Mouse (Mus musculus): ENCODE data around the gene Fkbp15. TPM values are rescaled to one million over a fixed set of nuclear protein-coding genes. Genes with fewer than 3 reads are reported as not detected.
A peak's percentile ranks its signal among the peaks of the same experiment; 100 is the strongest.

The Fkbp15 gene
- polyA plus RNA-seq, 1 experiment = 26.4 TPM

- Histone ChIP-seq H3K4me3 (replicated peaks; ENCODE audit: insufficient read depth, low read depth, low read length) (peak overlapping the region; percentile 67), H3K27me3 (ENCODE audit: control insufficient read depth, insufficient read depth, low read length) (no peaks in the 10 kb centered on the region), H3K4me1 (ENCODE audit: control insufficient read depth, insufficient read depth, low read length) (no peaks in the 10 kb centered on the region), H3K27ac (ENCODE audit: insufficient read depth, low read length) (no peak overlapping the region)
- DNase-seq = no peak
- no peak for TF ChIP-seq CTCF (IDR thresholded peaks at IDR 0.05; ENCODE audit: borderline replicate concordance, insufficient read depth, low read depth, low read length)
- no peak for TF ChIP-seq POLR2A (IDR thresholded peaks at IDR 0.05; ENCODE audit: borderline replicate concordance, insufficient read depth, low read length)
- 38% methylated on average over 7 of the region's 7 CpGs for WGBS
Measured at GRCm38 (mm10) chr4:62359256-62359775, 1.0 kb downstream of the Fkbp15 start.

DNA sequence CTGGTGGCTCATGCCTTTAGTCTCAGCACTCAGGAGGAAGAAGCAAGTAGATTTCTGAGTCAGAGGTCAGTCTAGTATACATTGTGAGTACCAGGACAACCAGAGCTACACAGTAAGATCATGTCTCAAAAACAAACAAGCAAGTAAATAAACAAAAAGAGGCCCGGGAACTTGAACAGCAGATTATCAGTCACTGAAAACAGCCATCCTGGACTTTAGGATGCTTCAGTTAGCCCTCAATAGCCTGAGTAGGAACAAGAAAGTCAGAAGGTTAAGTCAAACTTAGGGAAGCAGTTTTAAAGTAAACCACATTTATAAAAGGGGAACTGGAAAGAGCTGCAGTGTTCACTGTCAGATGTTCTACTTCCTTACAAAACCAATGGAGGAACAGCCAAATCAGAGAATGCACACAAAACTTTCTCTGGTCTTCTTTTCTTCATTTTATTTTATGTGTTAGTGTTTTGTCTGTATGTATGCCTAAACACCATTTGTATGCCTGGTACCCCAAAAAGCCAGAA is 2.7 kb downstream of the Fkbp15 start:
- no peak for TF ChIP-seq CTCF (IDR thresholded peaks at IDR 0.05; ENCODE audit: borderline replicate concordance, insufficient read depth, low read depth, low read length)
- no peak for TF ChIP-seq POLR2A (IDR thresholded peaks at IDR 0.05; ENCODE audit: borderline replicate concordance, insufficient read depth, low read length)
- no peak for DNase-seq
- H3K27me3 ChIP-seq (ENCODE audit: control insufficient read depth, insufficient read depth, low read length) = no peaks in the 10 kb centered on the region
- no peak overlapping the region for H3K27ac ChIP-seq (ENCODE audit: insufficient read depth, low read length)
- no peak overlapping the region for H3K4me3 ChIP-seq (replicated peaks; ENCODE audit: insufficient read depth, low read depth, low read length)
- 97% methylated on average over 1 of the region's 1 CpGs for WGBS
- no peaks in the 10 kb centered on the region for H3K4me1 ChIP-seq (ENCODE audit: control insufficient read depth, insufficient read depth, low read length)

- TF ChIP-seq CTCF (IDR thresholded peaks at IDR 0.05; ENCODE audit: borderline replicate concordance, insufficient read depth, low read depth, low read length) = no peak
- TF ChIP-seq POLR2A (IDR thresholded peaks at IDR 0.05; ENCODE audit: borderline replicate concordance, insufficient read depth, low read length) = no peak
- Histone ChIP-seq H3K27ac (ENCODE audit: insufficient read depth, low read length) (no peak overlapping the region), H3K4me1 (ENCODE audit: control insufficient read depth, insufficient read depth, low read length) (no peaks in the 10 kb centered on the region), H3K27me3 (ENCODE audit: control insufficient read depth, insufficient read depth, low read length) (no peaks in the 10 kb centered on the region), H3K4me3 (replicated peaks; ENCODE audit: insufficient read depth, low read depth, low read length) (no peak overlapping the region)
- WGBS = 97% methylated on average over 2 of the region's 2 CpGs
- no peak for DNase-seq
Measured at GRCm38 (mm10) chr4:62349371-62349770, 11.0 kb downstream of the Fkbp15 start.

- DNase-seq = no peak
- no peaks in the 10 kb centered on the region for H3K27me3 ChIP-seq (ENCODE audit: control insufficient read depth, insufficient read depth, low read length)
- 50% methylated on average over 2 of the region's 2 CpGs for WGBS
- H3K27ac ChIP-seq (ENCODE audit: insufficient read depth, low read length) = no peak overlapping the region
- TF ChIP-seq POLR2A (IDR thresholded peaks at IDR 0.05; ENCODE audit: borderline replicate concordance, insufficient read depth, low read length) = no peak
- TF ChIP-seq CTCF (IDR thresholded peaks at IDR 0.05; ENCODE audit: borderline replicate concordance, insufficient read depth, low read depth, low read length) = no peak
- no peaks in the 10 kb centered on the region for H3K4me1 ChIP-seq (ENCODE audit: control insufficient read depth, insufficient read depth, low read length)
- no peak overlapping the region for H3K4me3 ChIP-seq (replicated peaks; ENCODE audit: insufficient read depth, low read depth, low read length)
Measured at GRCm38 (mm10) chr4:62348329-62348705, 12.0 kb downstream of the Fkbp15 start.

- Histone ChIP-seq H3K4me3 (replicated peaks; ENCODE audit: insufficient read depth, low read depth, low read length) (no peak overlapping the region), H3K4me1 (ENCODE audit: control insufficient read depth, insufficient read depth, low read length) (no peaks in the 10 kb centered on the region), H3K27me3 (ENCODE audit: control insufficient read depth, insufficient read depth, low read length) (no peaks in the 10 kb centered on the region), H3K27ac (ENCODE audit: insufficient read depth, low read length) (no peak overlapping the region)
- 76% methylated on average over 9 of the region's 9 CpGs for WGBS
- no peak for TF ChIP-seq CTCF (IDR thresholded peaks at IDR 0.05; ENCODE audit: borderline replicate concordance, insufficient read depth, low read depth, low read length)
- no peak for TF ChIP-seq POLR2A (IDR thresholded peaks at IDR 0.05; ENCODE audit: borderline replicate concordance, insufficient read depth, low read length)
- no peak for DNase-seq
Measured at GRCm38 (mm10) chr4:62347605-62348328, 12.6 kb downstream of the Fkbp15 start.

DNA sequence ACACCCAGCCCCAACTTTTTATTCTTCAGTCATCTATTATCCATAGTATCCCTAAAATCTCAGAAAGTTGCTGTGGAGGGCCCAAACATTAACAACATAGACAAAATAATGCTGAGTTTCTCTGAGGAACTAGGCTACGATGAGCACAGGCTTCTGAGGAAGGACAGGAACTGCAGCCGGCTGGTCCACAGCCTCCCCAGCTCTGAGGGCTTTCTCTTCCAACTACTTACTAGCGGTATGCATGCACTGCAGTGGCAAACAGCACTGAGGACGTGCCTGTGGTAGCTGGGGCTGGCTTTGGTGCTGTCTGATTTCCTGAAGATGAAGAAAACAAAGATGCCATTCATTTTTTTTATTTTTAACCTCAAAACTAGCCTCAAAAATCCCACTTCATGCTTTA is 14.5 kb downstream of the Fkbp15 start:
- DNase-seq = no peak
- 86% methylated on average over 4 of the region's 4 CpGs for WGBS
- no peak overlapping the region for H3K4me3 ChIP-seq (replicated peaks; ENCODE audit: insufficient read depth, low read depth, low read length)

GRCm38 (mm10) chr4:62344000-62344399 is 16.3 kb downstream of the Fkbp15 start:
- Histone ChIP-seq H3K27ac (ENCODE audit: insufficient read depth, low read length) (no peak overlapping the region), H3K4me3 (replicated peaks; ENCODE audit: insufficient read depth, low read depth, low read length) (no peak overlapping the region), H3K27me3 (ENCODE audit: control insufficient read depth, insufficient read depth, low read length) (no peaks in the 10 kb centered on the region), H3K4me1 (ENCODE audit: control insufficient read depth, insufficient read depth, low read length) (no peaks in the 10 kb centered on the region)
- DNase-seq = peak in 1 of 2 experiments; percentile 6
- 97% methylated on average over 1 of the region's 1 CpGs for WGBS
- TF ChIP-seq POLR2A (IDR thresholded peaks at IDR 0.05; ENCODE audit: borderline replicate concordance, insufficient read depth, low read length) (no peak), CTCF (IDR thresholded peaks at IDR 0.05; ENCODE audit: borderline replicate concordance, insufficient read depth, low read depth, low read length) (no peak)

More for the DNA sequence above, 14.5 kb downstream of the Fkbp15 start:
- TF ChIP-seq CTCF (IDR thresholded peaks at IDR 0.05; ENCODE audit: borderline replicate concordance, insufficient read depth, low read depth, low read length) = no peak
- TF ChIP-seq POLR2A (IDR thresholded peaks at IDR 0.05; ENCODE audit: borderline replicate concordance, insufficient read depth, low read length) = no peak
- Histone ChIP-seq H3K4me1 (ENCODE audit: control insufficient read depth, insufficient read depth, low read length) (no peaks in the 10 kb centered on the region), H3K27ac (ENCODE audit: insufficient read depth, low read length) (no peak overlapping the region), H3K27me3 (ENCODE audit: control insufficient read depth, insufficient read depth, low read length) (no peaks in the 10 kb centered on the region)

DNA sequence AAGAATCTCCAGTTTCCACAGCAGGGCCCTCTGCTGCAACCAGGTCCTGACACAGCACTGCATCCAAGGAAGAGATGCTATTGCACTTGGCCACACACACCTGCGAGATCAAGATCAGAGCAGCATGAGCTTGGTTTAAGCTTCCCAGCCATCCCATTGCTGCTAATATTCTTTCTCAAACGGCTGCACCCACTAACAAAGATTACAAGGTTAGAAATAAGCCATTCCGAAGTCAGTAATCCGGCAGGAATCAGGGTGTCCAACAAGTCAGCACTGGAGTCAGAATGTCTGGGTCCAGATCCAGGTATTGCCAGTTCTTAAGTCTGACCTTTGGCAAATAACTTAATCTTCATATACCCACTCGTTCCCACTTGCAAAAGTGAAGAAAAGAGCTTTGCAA is 21.8 kb downstream of the Fkbp15 start:
- Histone ChIP-seq H3K4me3 (replicated peaks; ENCODE audit: insufficient read depth, low read depth, low read length) (no peak overlapping the region), H3K4me1 (ENCODE audit: control insufficient read depth, insufficient read depth, low read length) (no peaks in the 10 kb centered on the region), H3K27ac (ENCODE audit: insufficient read depth, low read length) (no peak overlapping the region), H3K27me3 (ENCODE audit: control insufficient read depth, insufficient read depth, low read length) (no peaks in the 10 kb centered on the region)
- 91% methylated on average over 5 of the region's 5 CpGs for WGBS
- no peak for DNase-seq
- TF ChIP-seq POLR2A (IDR thresholded peaks at IDR 0.05; ENCODE audit: borderline replicate concordance, insufficient read depth, low read length) (no peak), CTCF (IDR thresholded peaks at IDR 0.05; ENCODE audit: borderline replicate concordance, insufficient read depth, low read depth, low read length) (no peak)
